Mouse (Mus musculus): ENCODE measurements around the gene Cdk1.

Gene Cdk1

GRCm38 (mm10) chr10:69304819-69305218 is 47.9 kb downstream of the Cdk1 start:
- no peak for DNase-seq

- no peak for DNase-seq
Observed at GRCm38 (mm10) chr10:69302667-69303066, 50.1 kb downstream of the Cdk1 start.

- no peak for DNase-seq
Observed at GRCm38 (mm10) chr10:69299985-69300384, 52.8 kb downstream of the Cdk1 start.

GRCm38 (mm10) chr10:69295919-69296318 is 56.8 kb downstream of the Cdk1 start:
- DNase-seq, result no peak

- DNase-seq, result no peak
Observed at GRCm38 (mm10) chr10:69290736-69291135, 62.0 kb downstream of the Cdk1 start.

GRCm38 (mm10) chr10:69288720-69289119 is 64.0 kb downstream of the Cdk1 start:
- no peak for DNase-seq

GRCm38 (mm10) chr10:69288086-69288485 is 64.7 kb downstream of the Cdk1 start:
- no peak for DNase-seq

GRCm38 (mm10) chr10:69286939-69287338 is 65.8 kb downstream of the Cdk1 start:
- no peak for DNase-seq
